Mouse (Mus musculus) midbrain, embryonic 11.5 days (tissue): ENCODE data around the gene Ndufa12. TPM values are rescaled to one million over a fixed set of nuclear protein-coding genes. Genes with fewer than 3 reads are reported as not detected.
A peak's percentile ranks its signal among the peaks of the same experiment; 100 is the strongest.

Source experiments
- ATAC-seq: fragments of 200-750 bp; cut with Nextera tagmentation; 2 replicates; pipeline ENCODE4 v1.8.0; 2017; ENCODE audit warnings: moderate TSS enrichment, moderate library complexity; ENCODE audit not compliant: low FRiP score
- DNase-seq: peaks from one replicate; pipeline ENCODE4 v3.0.0; 2015; ENCODE audit warnings: low spot score; ENCODE audit errors: missing footprints
- H3K27ac ChIP-seq: fragments of 300-500 bp; sonication (generic); 2 replicates; pipeline ENCODE4 v1.5.1; 2014; ENCODE audit warnings: low read depth, low read length
- H3K27me3 ChIP-seq: fragments of 300-500 bp; sonication (generic); 2 replicates; pipeline ENCODE4 v1.6.1; 2014; ENCODE audit warnings: mild to moderate bottlenecking, low read length, moderate library complexity, mixed read lengths; ENCODE audit not compliant: control insufficient read depth, insufficient read depth
- H3K36me3 ChIP-seq: fragments of 300-500 bp; sonication (generic); 2 replicates; pipeline ENCODE4 v1.6.1; 2014; ENCODE audit warnings: mild to moderate bottlenecking, low read length, moderate library complexity, mixed read lengths; ENCODE audit not compliant: control insufficient read depth, insufficient read depth
- H3K4me1 ChIP-seq: fragments of 300-500 bp; sonication (generic); 2 replicates; pipeline ENCODE4 v1.6.1; 2014; ENCODE audit warnings: low read length; ENCODE audit not compliant: control insufficient read depth, insufficient read depth
- H3K4me2 ChIP-seq: fragments of 300-500 bp; sonication (generic); 2 replicates; pipeline ENCODE4 v1.6.1; 2014; ENCODE audit warnings: mild to moderate bottlenecking, moderate library complexity
- H3K4me3 ChIP-seq: fragments of 300-500 bp; sonication (generic); 2 replicates; pipeline ENCODE4 v1.5.1; 2014; ENCODE audit warnings: low read depth, low read length
- H3K9ac ChIP-seq: fragments of 300-500 bp; sonication (generic); 2 replicates; pipeline ENCODE4 v1.6.1; 2014; ENCODE audit warnings: low read length
- H3K9me3 ChIP-seq: fragments of 300-500 bp; sonication (generic); 2 replicates; pipeline ENCODE4 v1.6.1; 2016; ENCODE audit warnings: low read length; ENCODE audit not compliant: control insufficient read depth
- WGBS: fragments of 180-500 bp; shearing (Covaris S2); extraction: QIAGEN DNeasy Blood & Tissue Kit; methylation state at CpG from one replicate; pipeline ENCODE4 v1.1.7; 2014; 5-methylcytosine and 5-hydroxymethylcytosine counted together
- polyA plus RNA-seq: library from polyadenylated mRNA; unstranded; fragments of >200 nt; fragmentation: Nextera tagmentation; extraction: Ambion mirVana; gene quantifications from 2 replicates; pipeline ENCODE4 v1.2.1, GENCODE M21; 2014

Ndufa12 gene
- polyA plus RNA-seq, 1 experiment from 2014 or later = 528 TPM

DNA sequence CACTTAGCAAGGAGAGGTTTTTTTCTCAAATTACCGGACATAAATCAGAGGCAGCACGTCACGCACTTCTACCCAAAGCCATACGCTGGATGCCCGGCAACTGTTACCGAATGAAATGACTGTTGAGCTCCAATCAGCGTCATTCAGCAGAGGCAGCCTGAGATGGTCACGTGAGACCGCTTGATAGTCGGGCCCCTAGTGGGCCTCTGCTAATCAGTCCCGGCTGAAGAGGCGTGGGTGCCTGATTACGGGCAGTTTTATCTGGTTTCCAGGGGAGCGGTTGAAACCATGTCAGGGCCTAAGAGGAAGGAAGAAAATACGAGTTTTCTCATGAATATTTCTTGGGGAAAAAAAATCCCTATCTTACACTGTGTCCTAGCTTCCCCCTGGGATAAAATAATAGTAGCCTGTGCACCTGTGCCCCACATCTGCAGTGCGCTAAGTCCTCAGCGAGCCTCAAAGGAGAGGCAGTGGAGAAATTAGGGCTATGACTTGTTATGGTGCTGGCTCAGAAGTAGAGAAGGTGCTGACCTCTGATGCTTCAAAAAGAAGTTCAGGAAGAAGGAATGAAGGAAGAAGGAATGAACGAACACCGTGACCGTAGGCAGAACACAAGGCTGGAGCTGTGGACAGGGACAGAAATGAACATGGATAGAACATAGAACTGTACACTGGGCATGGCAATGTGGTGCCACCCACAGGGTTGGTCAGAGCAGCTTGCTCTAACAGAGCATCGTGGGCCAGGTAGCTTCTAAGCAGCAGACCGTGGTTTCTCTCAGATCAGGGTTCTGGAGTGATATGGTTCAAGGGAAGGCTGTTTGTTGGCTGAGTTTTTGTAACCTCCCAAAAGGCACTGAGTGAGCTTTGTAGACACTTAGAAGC, 51.3 kb downstream of the Ndufa12 start:
- Histone ChIP-seq H3K27ac (no peak overlapping the region), H3K9me3 (no peaks in the 10 kb centered on the region), H3K27me3 (no peaks in the 10 kb centered on the region), H3K36me3 (no peaks in the 10 kb centered on the region), H3K4me2 (0 out of 2 replicates have a peak overlapping the region, but pooled peaks have one; percentile 8), H3K4me3 (no peak overlapping the region), H3K9ac (no peak overlapping the region), H3K4me1 (peaks cover 6% of the 10 kb centered on the region)
- DNase-seq (no peak), ATAC-seq (peak; percentile 83)
- 54% methylated on average over 22 of the region's 22 CpGs for WGBS

- no peak overlapping the region for H3K27ac ChIP-seq
- H3K9me3 ChIP-seq = no peaks in the 10 kb centered on the region
- no peak overlapping the region for H3K9ac ChIP-seq
- DNase-seq (no peak), ATAC-seq (no peak)
- H3K4me2 ChIP-seq = no peak overlapping the region
- H3K4me1 ChIP-seq = peaks cover 6% of the 10 kb centered on the region
- H3K27me3 ChIP-seq = no peaks in the 10 kb centered on the region
- WGBS = 77% methylated on average over 17 of the region's 17 CpGs
- H3K4me3 ChIP-seq = no peak overlapping the region
- H3K36me3 ChIP-seq = no peaks in the 10 kb centered on the region
Measured at GRCm38 (mm10) chr10:94253260-94253807, 54.8 kb downstream of the Ndufa12 start.

GRCm38 (mm10) chr10:94254766-94255165, 56.2 kb downstream of the Ndufa12 start:
- H3K36me3 ChIP-seq = no peaks in the 10 kb centered on the region
- H3K4me1 ChIP-seq = peaks cover 1% of the 10 kb centered on the region
- H3K27me3 ChIP-seq = no peaks in the 10 kb centered on the region
- no peak overlapping the region for H3K4me3 ChIP-seq
- ATAC-seq = no peak
- no peak overlapping the region for H3K4me2 ChIP-seq
- no peak overlapping the region for H3K9ac ChIP-seq
- no peaks in the 10 kb centered on the region for H3K9me3 ChIP-seq
- no peak for DNase-seq
- H3K27ac ChIP-seq = no peak overlapping the region
- WGBS = 82% methylated on average over 3 of the region's 3 CpGs

DNA sequence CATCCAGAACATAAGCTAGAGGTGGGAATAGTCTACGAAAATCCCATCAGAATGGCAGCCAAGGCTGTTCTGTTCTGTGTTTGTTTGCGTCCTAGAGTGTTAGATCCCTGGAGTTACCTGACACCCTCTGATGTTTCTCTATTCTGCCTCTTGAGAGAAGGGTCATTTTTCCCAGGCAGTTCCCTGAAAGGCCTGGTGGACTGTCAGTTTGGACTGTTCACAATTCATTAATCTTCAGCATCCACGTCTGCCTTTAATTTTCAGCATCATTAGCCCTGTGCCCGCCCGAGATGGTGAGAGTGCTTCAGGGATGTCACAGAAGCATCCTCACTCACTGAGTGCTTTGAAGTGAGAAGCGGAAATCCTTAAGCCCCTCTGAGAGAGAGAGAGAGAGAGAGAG, 57.2 kb downstream of the Ndufa12 start:
- H3K27me3 ChIP-seq = no peaks in the 10 kb centered on the region
- no peak overlapping the region for H3K9ac ChIP-seq
- no peak overlapping the region for H3K4me2 ChIP-seq
- no peaks in the 10 kb centered on the region for H3K4me1 ChIP-seq
- H3K36me3 ChIP-seq = no peaks in the 10 kb centered on the region
- no peak for ATAC-seq
- no peaks in the 10 kb centered on the region for H3K9me3 ChIP-seq
- 65% methylated on average over 6 of the region's 6 CpGs for WGBS
- no peak for DNase-seq
- H3K4me3 ChIP-seq = no peak overlapping the region
- H3K27ac ChIP-seq = no peak overlapping the region

DNA sequence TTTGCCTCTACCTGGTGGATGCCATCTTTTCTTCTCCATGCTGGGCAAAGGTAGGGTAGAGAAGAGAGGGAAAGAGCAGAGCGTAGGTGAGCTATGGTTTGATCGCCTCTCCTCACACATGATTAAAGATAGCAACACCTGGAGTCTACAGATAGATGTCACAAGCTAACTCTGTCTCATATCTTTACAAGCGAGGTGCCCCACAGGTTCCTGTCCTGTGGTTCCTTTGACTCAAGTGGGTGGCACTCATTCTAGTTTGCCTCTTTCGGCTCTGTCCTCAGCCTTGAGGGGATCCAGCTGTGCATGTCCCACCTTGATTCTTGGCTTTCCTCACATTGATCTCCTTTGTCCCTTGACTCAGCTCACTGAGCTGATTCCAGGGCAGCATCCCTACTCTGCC, 58.0 kb downstream of the Ndufa12 start:
- Histone ChIP-seq H3K36me3 (no peaks in the 10 kb centered on the region), H3K4me3 (no peak overlapping the region), H3K9me3 (no peaks in the 10 kb centered on the region), H3K4me2 (no peak overlapping the region), H3K27me3 (no peaks in the 10 kb centered on the region), H3K27ac (no peak overlapping the region), H3K4me1 (no peaks in the 10 kb centered on the region), H3K9ac (no peak overlapping the region)
- ATAC-seq (no peak), DNase-seq (no peak)
- WGBS = 97% methylated on average over 4 of the region's 4 CpGs

DNA sequence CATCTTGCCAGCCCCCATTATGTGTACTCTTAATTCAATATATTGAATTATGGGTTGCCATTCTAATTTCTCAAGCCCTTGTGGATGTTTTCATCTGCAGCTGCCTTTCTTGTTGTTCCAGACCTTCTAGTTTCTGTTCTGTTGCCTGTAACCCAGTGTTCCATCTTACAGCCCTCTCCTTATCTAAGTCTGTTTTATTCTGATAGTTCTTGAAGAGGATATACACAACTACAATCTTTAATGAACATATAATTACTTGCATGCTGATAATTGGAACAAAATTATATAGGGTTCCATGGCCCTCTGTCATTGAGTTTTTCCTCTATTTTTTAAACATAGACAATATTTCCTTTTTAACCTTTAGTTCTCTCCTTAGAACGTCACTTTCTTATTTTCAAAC, 62.0 kb downstream of the Ndufa12 start:
- 76% methylated on average over 1 of the region's 1 CpGs for WGBS
- no peak for ATAC-seq
- Histone ChIP-seq H3K4me3 (no peak overlapping the region), H3K36me3 (no peaks in the 10 kb centered on the region), H3K27me3 (no peaks in the 10 kb centered on the region), H3K4me2 (no peak overlapping the region), H3K9me3 (no peaks in the 10 kb centered on the region), H3K4me1 (no peaks in the 10 kb centered on the region), H3K9ac (no peak overlapping the region), H3K27ac (no peak overlapping the region)
- no peak for DNase-seq

DNA sequence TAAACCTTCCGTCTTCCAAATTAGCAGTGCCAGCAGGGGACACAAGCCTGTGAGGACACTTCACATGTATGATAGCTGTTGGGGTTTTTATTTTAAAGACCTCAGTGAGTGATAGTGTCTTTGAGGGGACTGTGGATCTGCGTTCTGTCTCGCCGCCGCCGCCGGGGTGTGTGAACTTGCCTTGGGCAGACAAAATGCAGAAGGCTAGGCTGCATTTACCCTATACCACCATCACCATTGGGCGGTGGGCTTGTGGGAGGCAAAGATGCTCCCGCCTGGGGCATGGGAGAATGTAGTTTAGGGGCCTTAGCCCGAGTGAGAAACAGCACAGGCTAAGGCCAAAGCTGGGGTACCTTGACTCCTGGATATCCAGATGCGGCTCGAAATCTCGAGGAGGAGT, 64.1 kb downstream of the Ndufa12 start:
- ATAC-seq (no peak), DNase-seq (no peak)
- Histone ChIP-seq H3K27ac (no peak overlapping the region), H3K27me3 (no peaks in the 10 kb centered on the region), H3K9me3 (no peaks in the 10 kb centered on the region), H3K4me3 (no peak overlapping the region), H3K4me2 (no peak overlapping the region), H3K36me3 (no peaks in the 10 kb centered on the region), H3K9ac (no peak overlapping the region), H3K4me1 (0 out of 2 replicates have a peak, but pooled peaks cover 2% of the 10 kb centered on the region)
- 90% methylated on average over 13 of the region's 13 CpGs for WGBS

DNA sequence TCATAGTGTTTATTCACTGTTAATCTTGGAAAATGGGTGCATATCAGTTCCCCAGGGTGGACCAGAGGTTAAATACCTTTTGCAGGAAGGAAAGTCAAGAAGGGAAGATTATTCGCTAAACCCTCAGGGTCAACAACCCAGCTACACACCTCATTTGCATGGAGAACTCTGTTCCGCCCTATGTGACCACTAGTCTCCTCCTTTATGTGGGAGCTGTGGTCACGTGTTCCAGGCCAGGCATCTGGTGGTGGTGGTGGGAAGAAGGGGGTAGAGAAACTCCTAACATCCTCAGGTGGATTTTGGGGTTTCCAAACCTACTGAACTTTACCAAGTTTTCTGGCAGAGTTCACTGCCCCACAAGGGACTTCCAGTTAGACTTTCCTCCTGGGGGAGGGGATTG, 64.7 kb downstream of the Ndufa12 start:
- H3K9me3 ChIP-seq = no peaks in the 10 kb centered on the region
- H3K27me3 ChIP-seq = no peaks in the 10 kb centered on the region
- H3K27ac ChIP-seq = no peak overlapping the region
- H3K4me1 ChIP-seq = 0 out of 2 replicates have a peak, but pooled peaks cover 2% of the 10 kb centered on the region
- no peak overlapping the region for H3K4me2 ChIP-seq
- no peaks in the 10 kb centered on the region for H3K36me3 ChIP-seq
- ATAC-seq (no peak), DNase-seq (no peak)
- no peak overlapping the region for H3K4me3 ChIP-seq
- 75% methylated on average over 3 of the region's 3 CpGs for WGBS
- no peak overlapping the region for H3K9ac ChIP-seq
